22 mouse cellular contexts compared by ENCODE assay signal in the genomic region with DNA sequence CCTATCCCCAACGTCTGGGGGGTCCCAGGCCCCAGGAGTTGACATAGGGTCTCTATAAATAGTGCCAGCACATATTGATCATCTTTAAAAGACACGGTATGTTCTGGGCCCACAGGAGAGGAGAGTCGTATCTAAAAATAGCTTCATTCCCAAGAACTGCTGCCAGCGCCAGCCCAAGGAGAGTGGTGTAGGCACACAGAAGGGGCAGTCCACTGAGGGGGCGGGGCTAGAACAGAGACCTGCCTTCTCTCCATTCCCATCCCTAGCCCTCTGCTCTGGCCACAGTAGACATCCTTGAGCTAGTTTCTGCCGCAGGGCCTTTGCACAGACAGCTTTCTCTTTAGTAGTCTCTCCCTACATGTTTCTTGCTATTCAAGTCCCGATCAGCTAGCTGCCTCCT. TPM values are rescaled to one million over a fixed set of nuclear protein-coding genes. Genes with fewer than 3 reads are reported as not detected.
A peak's percentile ranks its signal among the peaks of the same experiment; 100 is the strongest.
DNase-seq lines count a peak whose midpoint lies in the region; ATAC-seq and TF ChIP-seq lines count a peak whose summit lies in the region.
"Had no signal": no experiment of that assay in that cellular context is flagged by ENCODE, and none has a peak within 500 bp of the region (broad histone marks: within the 10 kb centered on the region; RNA-seq: fewer than 3 reads in every experiment).

No protein-coding gene starts in this region.

- no peak for TF ChIP-seq CTCF in liver, postnatal 0 days (IDR thresholded peaks at IDR 0.05; ENCODE audit: low read depth)

- H3K4me3 ChIP-seq in heart, embryonic 12.5 days: no peak overlapping the region
- no peak overlapping the region for H3K4me3 ChIP-seq in liver, postnatal 0 days (ENCODE audit: low read depth, low read length)
- H3K4me3 ChIP-seq in neural tube, embryonic 15.5 days (replicated peaks): no peak overlapping the region
- H3K4me3 ChIP-seq: embryonic facial prominence, embryonic 15.5 days had no signal

- H3K27me3 ChIP-seq in heart, embryonic 12.5 days (replicated peaks): peaks cover 98% of the 10 kb centered on the region
- peaks cover 64% of the 10 kb centered on the region for H3K27me3 ChIP-seq in liver, postnatal 0 days (ENCODE audit: insufficient read depth, low read length)
- H3K27me3 ChIP-seq in neural tube, embryonic 15.5 days (replicated peaks): peaks cover 99% of the 10 kb centered on the region

- peak overlapping the region; percentile 24; the same call in 1 of the 2 replicates for H3K4me2 ChIP-seq in heart, embryonic 12.5 days
- H3K4me2 ChIP-seq in liver, postnatal 0 days (ENCODE audit: low read depth, low read length): no peak overlapping the region
- H3K4me2 ChIP-seq in neural tube, embryonic 15.5 days: no peak overlapping the region
- H3K4me2 ChIP-seq: embryonic facial prominence, embryonic 15.5 days; liver, embryonic 11.5 days; midbrain, embryonic 11.5 days had no signal

- peak; percentile 10 for DNase-seq in gastrocnemius, adult 18-20 months (ENCODE audit: low spot score)
- DNase-seq in gastrocnemius, postnatal 25 days: no peak
- peak; percentile 80 to 82 for DNase-seq in heart, postnatal 10 days
- DNase-seq in liver, postnatal 0 days: no peak
- DNase-seq in left cerebral cortex, postnatal 4 days: no peak
- DNase-seq: adrenal gland, postnatal 10 days; cerebellum, adult 9-10 months; gastrocnemius, postnatal 36 days; kidney, adult 9 months; kidney, postnatal 14 days; lung, adult 2 months; lung, postnatal 14 days had no signal

- H3K36me3 ChIP-seq in heart, embryonic 12.5 days: no peaks in the 10 kb centered on the region
- no peaks in the 10 kb centered on the region for H3K36me3 ChIP-seq in liver, postnatal 0 days (replicated peaks; ENCODE audit: insufficient read depth, low read length)
- no peaks in the 10 kb centered on the region for H3K36me3 ChIP-seq in neural tube, embryonic 15.5 days
- H3K36me3 ChIP-seq: embryonic facial prominence, embryonic 15.5 days had no signal

- TF ChIP-seq EP300 in liver, postnatal 0 days (IDR thresholded peaks at IDR 0.05; ENCODE audit: low read depth): no peak

- no peaks in the 10 kb centered on the region for H3K9me3 ChIP-seq in heart, embryonic 12.5 days (replicated peaks)
- no peaks in the 10 kb centered on the region for H3K9me3 ChIP-seq in liver, postnatal 0 days (ENCODE audit: low read length)
- no peaks in the 10 kb centered on the region for H3K9me3 ChIP-seq in neural tube, embryonic 15.5 days (replicated peaks)
- H3K9me3 ChIP-seq: embryonic facial prominence, embryonic 15.5 days had no signal

- H3K27ac ChIP-seq in heart, embryonic 12.5 days (ENCODE audit: poor library complexity, severe bottlenecking): peak overlapping the region; percentile 24; the same call in 1 of the 2 replicates
- H3K27ac ChIP-seq in liver, postnatal 0 days (ENCODE audit: low read depth): no peak overlapping the region
- H3K27ac ChIP-seq in neural tube, embryonic 15.5 days (replicated peaks): no peak overlapping the region
- H3K27ac ChIP-seq: embryonic facial prominence, embryonic 15.5 days; hindbrain, postnatal 0 days had no signal

- intact Hi-C loops in heart, postnatal 10 days (cut with DNase I): no loop called here
- intact Hi-C loops in left cerebral cortex, postnatal 4 days (cut with DNase I): no loop called here

- 0 out of 2 replicates have a peak, but pooled peaks have one; percentile 41 for ATAC-seq in heart, embryonic 12.5 days (ENCODE audit: insufficient number of reproducible peaks, low FRiP score)
- ATAC-seq in liver, postnatal 0 days: no peak
- no peak for ATAC-seq in neural tube, embryonic 15.5 days (ENCODE audit: low FRiP score)
- ATAC-seq: forebrain, embryonic 14.5 days; hindbrain, postnatal 0 days; intestine, embryonic 16.5 days had no signal

- peaks cover 72% of the 10 kb centered on the region for H3K4me1 ChIP-seq in heart, embryonic 12.5 days (replicated peaks)
- H3K4me1 ChIP-seq in liver, postnatal 0 days (ENCODE audit: insufficient read depth): peaks cover 5% of the 10 kb centered on the region; the same call in 1 of the 2 replicates
- peaks cover 30% of the 10 kb centered on the region for H3K4me1 ChIP-seq in neural tube, embryonic 15.5 days

- H3K9ac ChIP-seq in heart, embryonic 12.5 days: no peak overlapping the region
- no peak overlapping the region for H3K9ac ChIP-seq in liver, postnatal 0 days (replicated peaks)
- H3K9ac ChIP-seq in neural tube, embryonic 15.5 days (replicated peaks): no peak overlapping the region
- H3K9ac ChIP-seq: embryonic facial prominence, embryonic 15.5 days had no signal

- WGBS in heart, embryonic 12.5 days: 58% methylated on average over 7 of the region's 7 CpGs
- WGBS in liver, postnatal 0 days (ENCODE audit: insufficient replicate concordance): 71% methylated on average over 7 of the region's 7 CpGs
- 79% methylated on average over 7 of the region's 7 CpGs for WGBS in neural tube, embryonic 15.5 days

RNA-seq across cellular contexts. Expression of a gene that starts 4.5 kb away (rescaled TPM):
- total RNA-seq in gastrocnemius, adult 18-20 months (2021): under 1 TPM; 0.07 to 0.09 TPM
- total RNA-seq in gastrocnemius, postnatal 25 days (2021): under 1 TPM; 0.10 to 0.24 TPM
- polyA plus RNA-seq in heart, embryonic 12.5 days (2016; fragmentation: Nextera tagmentation; extraction: Ambion mirVana): 15.9 and 18.9 TPM in 2 replicates
- 100 to 1,000 TPM; 124 to 128 TPM for total RNA-seq in heart, postnatal 10 days (2021)
- 0.01 TPM in 2 replicates for polyA plus RNA-seq in liver, postnatal 0 days (2015; fragmentation: Nextera tagmentation; extraction: Ambion mirVana)
- 1 to 10 TPM; 1.4 to 4.4 TPM for total RNA-seq in left cerebral cortex, postnatal 4 days (2021)
- polyA plus RNA-seq in neural tube, embryonic 15.5 days (2015; fragmentation: Nextera tagmentation; extraction: Ambion mirVana): 0.31 and 0.46 TPM in 2 replicates
- total RNA-seq: common myeloid progenitor, adult 5-6 weeks; megakaryocyte progenitor cell, adult 5-6 weeks had no signal

Comparison
In these comparisons a context has a peak if more than half of its experiments do, and no peak if none do; other contexts are left out.
1. DNase-seq: peak in gastrocnemius, adult 18-20 months (single experiment) and heart, postnatal 10 days (2 of 2); none in gastrocnemius, postnatal 25 days (single experiment), liver, postnatal 0 days (single experiment) and left cerebral cortex, postnatal 4 days (single experiment).
2. RNA of a gene that starts 4.5 kb away (total RNA-seq): 124 to 128 TPM in heart, postnatal 10 days; 1.4 to 4.4 TPM in left cerebral cortex, postnatal 4 days, 0.10 to 0.24 TPM in gastrocnemius, postnatal 25 days and 0.07 to 0.09 TPM in gastrocnemius, adult 18-20 months; every median in the first group is over 10 times any median in the second.